Mouse (Mus musculus): ENCODE data around the gene Plekhh3.
A peak's percentile ranks its signal among the peaks of the same experiment; 100 is the strongest.

The Plekhh3 gene

GRCm38 (mm10) chr11:101119761-101120544, 51.2 kb downstream of the Plekhh3 start, which contains the start of the genes Retreg3 and Tubg1:
TSS of gene Retreg3 (minus strand) at chr11:101119893.
TSS of gene Tubg1 (plus strand) at chr11:101119938.
- peak; percentile 99 for DNase-seq

GRCm38 (mm10) chr11:101119131-101119760, 51.9 kb downstream of the Plekhh3 start:
- DNase-seq = no peak

- no peak for DNase-seq
These were observed 53.0 kb downstream of the Plekhh3 start for GRCm38 (mm10) chr11:101118105-101118504.

GRCm38 (mm10) chr11:101115564-101115963, 55.6 kb downstream of the Plekhh3 start:
- no peak for DNase-seq
